Mouse (Mus musculus): ENCODE results near the gene Ppfia3.

DNA sequence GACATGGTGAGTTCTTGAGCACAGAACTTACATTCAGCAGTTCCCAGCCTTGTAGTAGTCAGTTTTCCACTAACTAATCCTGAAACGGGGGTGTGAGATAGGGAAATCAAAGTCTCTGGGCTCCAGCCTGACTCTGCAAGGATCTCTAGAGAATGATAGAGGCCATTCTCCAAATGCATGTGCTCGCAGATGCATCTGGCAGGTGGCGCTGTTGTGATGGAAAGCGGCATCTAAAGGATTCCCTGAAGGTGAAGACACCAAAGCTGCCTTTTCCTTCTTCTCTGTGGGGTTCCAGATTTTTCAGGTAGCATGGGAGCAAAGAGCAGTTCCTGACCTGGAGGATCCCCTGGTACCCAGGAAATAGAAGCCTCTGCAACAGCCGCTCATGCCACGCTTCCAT is 66.5 kb downstream of the Ppfia3 start:
- no peak for TF ChIP-seq ZC3H11A (IDR thresholded peaks at IDR 0.05; ENCODE audit: borderline replicate concordance, low read depth, low read length)
- no peak for TF ChIP-seq MAFK (IDR thresholded peaks at IDR 0.05; ENCODE audit: insufficient read depth, low read depth, low read length)
